Mouse (Mus musculus): ENCODE results near the gene Ubxn7. TPM values are rescaled to one million over a fixed set of nuclear protein-coding genes. Genes with fewer than 3 reads are reported as not detected.
"Not testable (repeated sequence)": the region's sequence is repeated elsewhere in the genome, so short reads cannot be mapped to it uniquely, and the experiment has no call there.

Gene Ubxn7
- total RNA-seq (2021), result 10 to 100 TPM; 48.1 to 51.9 TPM
- long read RNA-seq, experiment 1, full-length matches to known transcripts, result 13 of 14 reads
- long read RNA-seq, experiment 1, partial matches to known transcripts, result 0 of 14 reads
- long read RNA-seq, experiment 1, other reads (novel, unspliced or antisense), result 1 of 14 reads
- long read RNA-seq, experiment 2, full-length matches to known transcripts, result 3 of 7 reads
- long read RNA-seq, experiment 2, partial matches to known transcripts, result 4 of 7 reads
- long read RNA-seq, experiment 2, other reads (novel, unspliced or antisense), result 0 of 7 reads

- DNase-seq (ENCODE audit: low spot score in 2 of 2), result peak; percentile 98
Observed at GRCm38 (mm10) chr16:32332040-32332555, at the start of gene Ubxn7. TSS of gene Ubxn7 (plus strand) at chr16:32332257.

GRCm38 (mm10) chr16:32282608-32283007 lies 49.4 kb upstream of the Ubxn7 start:
- no peak for DNase-seq (ENCODE audit: low spot score in 2 of 2)

- no peak for DNase-seq (ENCODE audit: low spot score in 2 of 2)
Observed at GRCm38 (mm10) chr16:32291821-32292220, 40.2 kb upstream of the Ubxn7 start.

- DNase-seq (ENCODE audit: low spot score in 2 of 2), result not testable (repeated sequence)
Observed at GRCm38 (mm10) chr16:32299617-32300016, 32.4 kb upstream of the Ubxn7 start.

- no peak for DNase-seq (ENCODE audit: low spot score in 2 of 2)
Observed at GRCm38 (mm10) chr16:32303046-32303445, 29.0 kb upstream of the Ubxn7 start.

- DNase-seq (ENCODE audit: low spot score in 2 of 2), result no peak
Observed at GRCm38 (mm10) chr16:32303886-32304285, 28.2 kb upstream of the Ubxn7 start.

GRCm38 (mm10) chr16:32311970-32312369 lies 20.1 kb upstream of the Ubxn7 start:
- DNase-seq (ENCODE audit: low spot score in 2 of 2), result no peak

- no peak for DNase-seq (ENCODE audit: low spot score in 2 of 2)
Observed at GRCm38 (mm10) chr16:32312386-32312785, 19.7 kb upstream of the Ubxn7 start.

- no peak for DNase-seq (ENCODE audit: low spot score in 2 of 2)
Observed at GRCm38 (mm10) chr16:32312859-32313258, 19.2 kb upstream of the Ubxn7 start.

GRCm38 (mm10) chr16:32316601-32317000 lies 15.5 kb upstream of the Ubxn7 start:
- no peak for DNase-seq (ENCODE audit: low spot score in 2 of 2)

- peak in 1 of 2 experiments; percentile 12 for DNase-seq (ENCODE audit: low spot score in 2 of 2)
Observed at GRCm38 (mm10) chr16:32323953-32324352, 8.1 kb upstream of the Ubxn7 start.

GRCm38 (mm10) chr16:32330876-32331670 lies 984 bp upstream of the Ubxn7 start:
- DNase-seq (ENCODE audit: low spot score in 2 of 2), result no peak

GRCm38 (mm10) chr16:32332556-32333511 lies 777 bp downstream of the Ubxn7 start:
- DNase-seq (ENCODE audit: low spot score in 2 of 2), result peak; percentile 7 to 23

GRCm38 (mm10) chr16:32335146-32335545 lies 3.1 kb downstream of the Ubxn7 start:
- DNase-seq (ENCODE audit: low spot score in 2 of 2), result no peak

- DNase-seq (ENCODE audit: low spot score in 2 of 2), result no peak
Observed at GRCm38 (mm10) chr16:32336026-32336780, 4.1 kb downstream of the Ubxn7 start.

- DNase-seq (ENCODE audit: low spot score in 2 of 2), result no peak
Observed at GRCm38 (mm10) chr16:32337001-32337400, 4.9 kb downstream of the Ubxn7 start.

GRCm38 (mm10) chr16:32340451-32340850 lies 8.4 kb downstream of the Ubxn7 start:
- no peak for DNase-seq (ENCODE audit: low spot score in 2 of 2)

GRCm38 (mm10) chr16:32345521-32345920 lies 13.5 kb downstream of the Ubxn7 start:
- DNase-seq (ENCODE audit: low spot score in 2 of 2), result no peak

- no peak for DNase-seq (ENCODE audit: low spot score in 2 of 2)
Observed at GRCm38 (mm10) chr16:32350776-32351175, 18.7 kb downstream of the Ubxn7 start.

- no peak for DNase-seq (ENCODE audit: low spot score in 2 of 2)
Observed at GRCm38 (mm10) chr16:32363530-32363929, 31.5 kb downstream of the Ubxn7 start.

All from left cerebral cortex, adult 18-20 months (tissue).